Mouse (Mus musculus) kidney, postnatal 25 days (tissue): ENCODE results near the gene Dgkg.
A peak's percentile ranks its signal among the peaks of the same experiment; 100 is the strongest.

Experiments
- DNase-seq, 2 experiments: peaks; one replicate each; pipeline ENCODE4 v3.0.0; 2021; ENCODE audit warnings: mixed read lengths in 2 of 2

Dgkg gene

GRCm38 (mm10) chr16:22431335-22431734 lies 225.7 kb downstream of the Dgkg start:
- DNase-seq: no peak

- DNase-seq: peak in 1 of 2 experiments; percentile 27
Measured at GRCm38 (mm10) chr16:22430211-22430951, 226.6 kb downstream of the Dgkg start.

- no peak for DNase-seq
Measured at GRCm38 (mm10) chr16:22429377-22429776, 227.6 kb downstream of the Dgkg start.

GRCm38 (mm10) chr16:22428853-22429341 lies 228.1 kb downstream of the Dgkg start:
- DNase-seq: peak; percentile 90 to 94

- DNase-seq: no peak
Measured at GRCm38 (mm10) chr16:22426866-22427265, 230.2 kb downstream of the Dgkg start.

GRCm38 (mm10) chr16:22422256-22422655 lies 234.8 kb downstream of the Dgkg start:
- no peak for DNase-seq
